ENCODE assay signal across 18 mouse cellular contexts in genomic region chr9:40195981-40196380, GRCm38 (mm10). TPM values are rescaled to one million over a fixed set of nuclear protein-coding genes. Genes with fewer than 3 reads are reported as not detected.
A peak's percentile ranks its signal among the peaks of the same experiment; 100 is the strongest.
DNase-seq lines count a peak whose midpoint lies in the region; ATAC-seq and TF ChIP-seq lines count a peak whose summit lies in the region.
"Had no signal": no experiment of that assay in that cellular context is flagged by ENCODE, and none has a peak within 500 bp of the region (broad histone marks: within the 10 kb centered on the region; RNA-seq: fewer than 3 reads in every experiment).

No protein-coding gene starts in this region.

- no peak for TF ChIP-seq EP300 in heart, adult 2 months (IDR thresholded peaks at IDR 0.05; ENCODE audit: insufficient read depth, low read depth, low read length)

- no peaks in the 10 kb centered on the region; the same call in 1 of the 2 replicates for H3K4me1 ChIP-seq in heart, adult 2 months (ENCODE audit: control insufficient read depth, insufficient read depth, low read length)
- H3K4me1 ChIP-seq in brown adipose tissue, adult 24 weeks (ENCODE audit: control insufficient read depth, insufficient read depth, insufficient read length, low read length): peaks cover 7% of the 10 kb centered on the region; the same call in 1 of the 2 replicates
- H3K4me1 ChIP-seq in forebrain, embryonic 11.5 days (replicated peaks; ENCODE audit: control insufficient read depth, insufficient read depth, low read length): peaks cover 2% of the 10 kb centered on the region; the same call in 1 of the 2 replicates

- H3K4me2 ChIP-seq in forebrain, embryonic 11.5 days (ENCODE audit: low read depth, low read length, severe bottlenecking): no peak overlapping the region
- H3K4me2 ChIP-seq: embryonic facial prominence, embryonic 15.5 days; heart, embryonic 15.5 days; liver, embryonic 12.5 days had no signal

- DNase-seq in heart, adult 2 months: peak; percentile 31 to 48
- DNase-seq in heart, postnatal 25 days (ENCODE audit: low spot score): no peak
- peak; percentile 36 for DNase-seq in Muller cell, postnatal 12 days (ENCODE audit: inconsistent ontology term)
- DNase-seq in left cerebral cortex, adult 18-20 months (ENCODE audit: low spot score in 2 of 2): no peak
- DNase-seq in forebrain, embryonic 11.5 days (ENCODE audit: low spot score): no peak
- no peak for DNase-seq in cerebellum, postnatal 14 days
- DNase-seq: cerebellum, postnatal 36 days; kidney, postnatal 36 days had no signal

- H3K4me3 ChIP-seq in heart, adult 2 months: no peak overlapping the region
- peak overlapping the region; percentile 24; the same call in 1 of the 2 replicates for H3K4me3 ChIP-seq in brown adipose tissue, adult 24 weeks (ENCODE audit: insufficient read depth, low read depth, low read length)
- peak overlapping the region; percentile 14; the same call in 1 of the 2 replicates for H3K4me3 ChIP-seq in macrophage (ENCODE audit: inconsistent target)
- H3K4me3 ChIP-seq in forebrain, embryonic 11.5 days (ENCODE audit: low read depth, low read length): no peak overlapping the region
- H3K4me3 ChIP-seq: embryonic facial prominence, embryonic 15.5 days; heart, embryonic 15.5 days; liver, embryonic 12.5 days; midbrain, embryonic 10.5 days had no signal

- no peak for TF ChIP-seq POLR2A in heart, adult 2 months (IDR thresholded peaks at IDR 0.05; ENCODE audit: insufficient read depth, low read depth, low read length)

- no peaks in the 10 kb centered on the region for H3K79me2 ChIP-seq in heart, adult 2 months (replicated peaks; ENCODE audit: control insufficient read depth, insufficient read depth, low read length)
- H3K79me2 ChIP-seq in macrophage (ENCODE audit: inconsistent target): peaks cover 56% of the 10 kb centered on the region

- no peak for TF ChIP-seq CTCF in heart, adult 2 months (IDR thresholded peaks at IDR 0.05)

- H3K36me3 ChIP-seq in heart, adult 2 months (ENCODE audit: control insufficient read depth, insufficient read depth, low read length): no peaks in the 10 kb centered on the region
- H3K36me3 ChIP-seq in macrophage (ENCODE audit: inconsistent target): no peaks in the 10 kb centered on the region
- H3K36me3 ChIP-seq in forebrain, embryonic 11.5 days (ENCODE audit: control insufficient read depth, insufficient read depth, low read length): no peaks in the 10 kb centered on the region
- H3K36me3 ChIP-seq: embryonic facial prominence, embryonic 15.5 days; heart, embryonic 15.5 days; liver, embryonic 12.5 days had no signal

- intact Hi-C loops in heart, adult 2 months (cut with DNase I): no loop called here
- intact Hi-C loops in heart, postnatal 25 days (cut with DNase I): no loop called here

- ATAC-seq in forebrain, embryonic 11.5 days (replicated peaks; ENCODE audit: low FRiP score): no peak
- ATAC-seq: liver, embryonic 12.5 days had no signal

- no peak overlapping the region for H3K9ac ChIP-seq in heart, adult 2 months (ENCODE audit: low read depth, low read length)
- no peak overlapping the region for H3K9ac ChIP-seq in forebrain, embryonic 11.5 days (ENCODE audit: low read length)
- H3K9ac ChIP-seq: embryonic facial prominence, embryonic 15.5 days; heart, embryonic 15.5 days; liver, embryonic 12.5 days had no signal

- no peaks in the 10 kb centered on the region for H3K27me3 ChIP-seq in heart, adult 2 months (ENCODE audit: control insufficient read depth, insufficient read depth, low read length)
- no peaks in the 10 kb centered on the region for H3K27me3 ChIP-seq in forebrain, embryonic 11.5 days (ENCODE audit: control insufficient read depth, insufficient read depth, low read length)
- H3K27me3 ChIP-seq: embryonic facial prominence, embryonic 15.5 days; heart, embryonic 15.5 days; liver, embryonic 12.5 days had no signal

- no peaks in the 10 kb centered on the region for H3K9me3 ChIP-seq in forebrain, embryonic 11.5 days (ENCODE audit: control insufficient read depth, low read length)
- H3K9me3 ChIP-seq: embryonic facial prominence, embryonic 15.5 days; heart, embryonic 15.5 days; liver, embryonic 12.5 days; midbrain, embryonic 10.5 days had no signal

- 62% methylated on average over 3 of the region's 3 CpGs for WGBS in heart, adult 2 months
- WGBS in macrophage (ENCODE audit: missing documents): 8% methylated on average over 3 of the region's 3 CpGs
- 92% methylated on average over 3 of the region's 3 CpGs for WGBS in forebrain, embryonic 11.5 days

- H3K27ac ChIP-seq in heart, adult 2 months: no peak overlapping the region
- peak overlapping the region; percentile 59 for H3K27ac ChIP-seq in brown adipose tissue, adult 24 weeks (replicated peaks; ENCODE audit: low read depth, low read length)
- H3K27ac ChIP-seq in macrophage: peak overlapping the region; percentile 53
- no peak overlapping the region for H3K27ac ChIP-seq in forebrain, embryonic 11.5 days (ENCODE audit: low read depth, low read length)
- H3K27ac ChIP-seq: embryonic facial prominence, embryonic 15.5 days; heart, embryonic 15.5 days; liver, embryonic 12.5 days; midbrain, embryonic 10.5 days had no signal

RNA-seq across cellular contexts. Expression of gene Zfp202, which starts 3.9 kb away (rescaled TPM):
- total RNA-seq in heart, adult 2 months (2021): 1 to 10 TPM; 2.7 to 2.8 TPM
- polyA plus RNA-seq in heart, adult 2 months (2012; rRNA removed): 1.2 and 1.8 TPM in 2 replicates
- 1 to 10 TPM; 2.4 TPM for total RNA-seq in heart, postnatal 25 days (2021)
- 0.95 and 1.5 TPM in 2 replicates for polyA plus RNA-seq in brown adipose tissue, adult 24 weeks (2012; ENCODE audit: insufficient read depth, insufficient read length, missing spikeins)
- 10 to 100 TPM in 15 of 26 experiments, 1 to 10 TPM in 11; 5.4 to 25.9 (median 14.5) TPM for total RNA-seq in macrophage (2018; cell fraction: chromatin; rRNA removed)
- total RNA-seq in macrophage (2018; cell fraction: cytosol; rRNA removed): 1 to 10 TPM; 1.0 to 4.5 (median 2.9) TPM
- 10 to 100 TPM in 11 of 26 experiments, 1 to 10 TPM in 15; 3.2 to 19.4 (median 6.8) TPM for total RNA-seq in macrophage (2018; cell fraction: nucleus; rRNA removed)
- 3.4 to 4.8 TPM (median 4.1 TPM) in 3 replicates for polyA plus RNA-seq in macrophage (2018)
- 1 to 10 TPM; 3.4 to 3.6 TPM for total RNA-seq in left cerebral cortex, adult 18-20 months (2021)
- polyA plus RNA-seq in forebrain, embryonic 11.5 days (2014; fragmentation: Nextera tagmentation; extraction: Ambion mirVana): 8.1 and 9.0 TPM in 2 replicates

RNA-seq across cellular contexts. Expression of gene Olfr986, which starts 15.3 kb away (rescaled TPM):
- not detected for total RNA-seq in heart, adult 2 months (2021)
- not detected in 2 replicates for polyA plus RNA-seq in heart, adult 2 months (2012; rRNA removed)
- not detected for total RNA-seq in heart, postnatal 25 days (2021)
- not detected in 2 replicates for polyA plus RNA-seq in brown adipose tissue, adult 24 weeks (2012; ENCODE audit: insufficient read depth, insufficient read length, missing spikeins)
- total RNA-seq in macrophage (2018; cell fraction: chromatin; rRNA removed): 1 to 10 TPM in 5 of 26 experiments, under 1 TPM in 16, not detected in 5; 0.26 to 2.2 (median 0.62) TPM
- under 1 TPM in 2 of 26 experiments, not detected in 24; 0.04 to 0.07 TPM for total RNA-seq in macrophage (2018; cell fraction: cytosol; rRNA removed)
- total RNA-seq in macrophage (2018; cell fraction: nucleus; rRNA removed): under 1 TPM in 17 of 26 experiments, not detected in 9; 0.16 to 0.75 (median 0.28) TPM
- not detected in 3 replicates for polyA plus RNA-seq in macrophage (2018)
- not detected for total RNA-seq in left cerebral cortex, adult 18-20 months (2021)
- not detected in 2 replicates for polyA plus RNA-seq in forebrain, embryonic 11.5 days (2014; fragmentation: Nextera tagmentation; extraction: Ambion mirVana)
- total RNA-seq: left cerebral cortex, adult 8-10 months had no signal
- polyA plus RNA-seq: embryonic facial prominence, embryonic 15.5 days; frontal cortex, adult 2 months; heart, embryonic 15.5 days; liver, embryonic 12.5 days; midbrain, embryonic 10.5 days; small intestine, adult 2 months; testis, adult 2 months had no signal

RNA-seq across cellular contexts. Expression of gene Tmem225, which starts 48.1 kb away (rescaled TPM):
- not detected for total RNA-seq in heart, adult 2 months (2021)
- polyA plus RNA-seq in heart, adult 2 months (2012; rRNA removed): not detected in 2 replicates
- total RNA-seq in heart, postnatal 25 days (2021): not detected
- not detected in 2 replicates for polyA plus RNA-seq in brown adipose tissue, adult 24 weeks (2012; ENCODE audit: insufficient read depth, insufficient read length, missing spikeins)
- total RNA-seq in macrophage (2018; cell fraction: chromatin; rRNA removed): not detected
- not detected for total RNA-seq in macrophage (2018; cell fraction: cytosol; rRNA removed)
- total RNA-seq in macrophage (2018; cell fraction: nucleus; rRNA removed): not detected
- not detected in 3 replicates for polyA plus RNA-seq in macrophage (2018)
- not detected for total RNA-seq in left cerebral cortex, adult 18-20 months (2021)
- polyA plus RNA-seq in forebrain, embryonic 11.5 days (2014; fragmentation: Nextera tagmentation; extraction: Ambion mirVana): not detected in 2 replicates
- total RNA-seq: left cerebral cortex, adult 8-10 months had no signal
- polyA plus RNA-seq: embryonic facial prominence, embryonic 15.5 days; frontal cortex, adult 2 months; heart, embryonic 15.5 days; liver, embryonic 12.5 days; midbrain, embryonic 10.5 days; small intestine, adult 2 months had no signal

Comparison
In these comparisons a context has a peak if more than half of its experiments do, and no peak if none do; other contexts are left out.
1. DNase-seq: peak in heart, adult 2 months (2 of 2) and Muller cell, postnatal 12 days (single experiment); none in heart, postnatal 25 days (single experiment), left cerebral cortex, adult 18-20 months (0 of 2), forebrain, embryonic 11.5 days (single experiment) and cerebellum, postnatal 14 days (0 of 2).
2. H3K27ac ChIP-seq: peak in brown adipose tissue, adult 24 weeks (single experiment) and macrophage (single experiment); none in heart, adult 2 months (single experiment) and forebrain, embryonic 11.5 days (single experiment).
3. H3K4me3 ChIP-seq: peak in brown adipose tissue, adult 24 weeks (single experiment) and macrophage (single experiment); none in heart, adult 2 months (single experiment) and forebrain, embryonic 11.5 days (single experiment).